Mouse (Mus musculus) CD4-positive helper T cell, adult 2 months (primary cell): ENCODE data around the gene Ttc24.

Experiments used
- DNase-seq: peaks from one replicate; pipeline ENCODE4 v3.0.0-alpha.2; 2012; ENCODE audit warnings: low read depth, missing footprints, low spot score

Ttc24 gene

GRCm38 (mm10) chr3:88078204-88078603 is at the start of gene Ttc24:
Gene Ttc24 (minus strand): TSS chr3:88078304.
- no peak for DNase-seq

GRCm38 (mm10) chr3:88127636-88128035 is 49.5 kb upstream of the Ttc24 start:
- no peak for DNase-seq

- DNase-seq: no peak
These were observed 48.1 kb upstream of the Ttc24 start for GRCm38 (mm10) chr3:88126181-88126580.

- DNase-seq: no peak
These were observed 47.1 kb upstream of the Ttc24 start for GRCm38 (mm10) chr3:88125195-88125594.

- DNase-seq: no peak
These were observed 43.3 kb upstream of the Ttc24 start for GRCm38 (mm10) chr3:88121164-88122131.

- no peak for DNase-seq
These were observed 42.1 kb upstream of the Ttc24 start for GRCm38 (mm10) chr3:88120117-88120651.

- DNase-seq: no peak
These were observed 36.3 kb upstream of the Ttc24 start for GRCm38 (mm10) chr3:88114396-88114795.

- peak; percentile 22 for DNase-seq
These were observed 31.0 kb upstream of the Ttc24 start for GRCm38 (mm10) chr3:88109126-88109525.

- no peak for DNase-seq
These were observed 28.0 kb upstream of the Ttc24 start for GRCm38 (mm10) chr3:88106126-88106525.

- no peak for DNase-seq
These were observed 24.5 kb upstream of the Ttc24 start for GRCm38 (mm10) chr3:88102611-88103010.

- DNase-seq: no peak
These were observed 24.1 kb upstream of the Ttc24 start for GRCm38 (mm10) chr3:88102196-88102595.

GRCm38 (mm10) chr3:88101736-88102135 is 23.6 kb upstream of the Ttc24 start:
- no peak for DNase-seq

- DNase-seq: no peak
These were observed 22.1 kb upstream of the Ttc24 start for GRCm38 (mm10) chr3:88100251-88100650.

- no peak for DNase-seq
These were observed 19.6 kb upstream of the Ttc24 start for GRCm38 (mm10) chr3:88097666-88098065.

GRCm38 (mm10) chr3:88094126-88094525 is 16.0 kb upstream of the Ttc24 start:
- no peak for DNase-seq

- no peak for DNase-seq
These were observed 12.5 kb upstream of the Ttc24 start for GRCm38 (mm10) chr3:88090616-88091015.

GRCm38 (mm10) chr3:88090106-88090505 is 12.0 kb upstream of the Ttc24 start:
- DNase-seq: no peak

- peak; percentile 56 for DNase-seq
These were observed 9.6 kb upstream of the Ttc24 start for GRCm38 (mm10) chr3:88087688-88088087.

GRCm38 (mm10) chr3:88085459-88085858 is 7.4 kb upstream of the Ttc24 start:
- DNase-seq: no peak

GRCm38 (mm10) chr3:88084001-88084400 is 5.9 kb upstream of the Ttc24 start:
- no peak for DNase-seq

- peak; percentile 52 for DNase-seq
These were observed 4.6 kb upstream of the Ttc24 start for GRCm38 (mm10) chr3:88082663-88083062.

- DNase-seq: no peak
These were observed 4.1 kb upstream of the Ttc24 start for GRCm38 (mm10) chr3:88082224-88082618.
